Mouse (Mus musculus) heart, adult 2 months (tissue): ENCODE data around the gene Rabl3.

Source experiments
- CTCF ChIP-seq: fragments of 200-600 bp; IDR thresholded peaks from 2 replicates; pipeline ENCODE4 v1.8.1; 2022; ENCODE audit warnings: antibody characterized with exemption, mild to moderate bottlenecking, moderate library complexity
- POLR2A ChIP-seq: fragments of 200-500 bp; IDR thresholded peaks from 2 replicates; pipeline ENCODE4 v1.6.1; 2011; ENCODE audit warnings: mild to moderate bottlenecking, low read depth, low read length, control low read depth; ENCODE audit not compliant: insufficient read depth

GRCm38 (mm10) chr16:37572117-37572754 is 32.6 kb downstream of the Rabl3 start:
- TF ChIP-seq CTCF, result no peak
- no peak for TF ChIP-seq POLR2A
